Mouse (Mus musculus): ENCODE data around the gene Hhipl1.

GRCm38 (mm10) chr12:108350931-108351330 is 44.9 kb downstream of the Hhipl1 start:
- TF ChIP-seq MAX (IDR thresholded peaks at IDR 0.05), result no peak
- no peak for TF ChIP-seq CTCF (IDR thresholded peaks at IDR 0.05; ENCODE audit: control insufficient read depth, insufficient read depth, insufficient read length)
